In genomic region chr8:90978720-90979119, GRCm38 (mm10) we compare ENCODE assay signal across 20 mouse cellular contexts.
A peak's percentile ranks its signal among the peaks of the same experiment; 100 is the strongest.
DNase-seq lines count a peak whose midpoint lies in the region; ATAC-seq and TF ChIP-seq lines count a peak whose summit lies in the region.
"Had no signal": no experiment of that assay in that cellular context is flagged by ENCODE, and none has a peak within 500 bp of the region (broad histone marks: within the 10 kb centered on the region; RNA-seq: fewer than 3 reads in every experiment).

No protein-coding gene starts in this region.

- H3K9ac ChIP-seq in liver, embryonic 13.5 days: no peak overlapping the region
- H3K9ac ChIP-seq in liver, embryonic 12.5 days: no peak overlapping the region
- no peak overlapping the region for H3K9ac ChIP-seq in liver, embryonic 16.5 days (ENCODE audit: low read depth, low read length)
- no peak overlapping the region for H3K9ac ChIP-seq in intestine, postnatal 0 days (ENCODE audit: low read depth, low read length)
- H3K9ac ChIP-seq: forebrain, postnatal 0 days; hindbrain, embryonic 12.5 days; hindbrain, embryonic 15.5 days had no signal

- no peak for TF ChIP-seq CTCF in intestine, postnatal 0 days (IDR thresholded peaks at IDR 0.05; ENCODE audit: low read depth)

- no peak overlapping the region for H3K4me3 ChIP-seq in liver, embryonic 13.5 days (replicated peaks)
- H3K4me3 ChIP-seq in liver, embryonic 12.5 days: no peak overlapping the region
- no peak overlapping the region for H3K4me3 ChIP-seq in liver, embryonic 16.5 days (ENCODE audit: low read depth, low read length)
- H3K4me3 ChIP-seq in intestine, postnatal 0 days (ENCODE audit: low read depth, low read length): no peak overlapping the region
- H3K4me3 ChIP-seq: gastrocnemius, adult 2 months; hindbrain, embryonic 12.5 days; hindbrain, embryonic 15.5 days had no signal

- peaks cover 39% of the 10 kb centered on the region for H3K36me3 ChIP-seq in liver, embryonic 13.5 days
- H3K36me3 ChIP-seq in liver, embryonic 12.5 days: peaks cover 47% of the 10 kb centered on the region
- peaks cover 4% of the 10 kb centered on the region; the same call in 1 of the 2 replicates for H3K36me3 ChIP-seq in liver, embryonic 16.5 days (ENCODE audit: control insufficient read depth, insufficient read depth)
- H3K36me3 ChIP-seq in intestine, postnatal 0 days (ENCODE audit: control insufficient read depth, insufficient read depth): peaks cover 60% of the 10 kb centered on the region

- peak; percentile 74; the same call in 1 of the 2 replicates for ATAC-seq in liver, embryonic 13.5 days (ENCODE audit: low read depth)
- ATAC-seq in liver, embryonic 12.5 days: no peak
- ATAC-seq in liver, embryonic 16.5 days (ENCODE audit: low read depth): 0 out of 2 replicates have a peak, but pooled peaks have one; percentile 47
- peak; percentile 49 for ATAC-seq in megakaryocyte progenitor cell, adult 5-6 weeks (replicated peaks; ENCODE audit: poor library complexity)
- no peak for ATAC-seq in intestine, postnatal 0 days
- ATAC-seq: forebrain, embryonic 14.5 days; forebrain, postnatal 0 days had no signal

- peak; percentile 28 for DNase-seq in liver, embryonic 13.5 days
- no peak for DNase-seq in liver
- no peak for DNase-seq in yolk sac, embryonic 10.5 days (ENCODE audit: low spot score)
- DNase-seq: adrenal gland, adult 2 months; adrenal gland, postnatal 14 days; cerebellum, adult 18-20 months; cerebellum, adult 9-10 months; cerebellum, postnatal 14 days; forebrain, postnatal 0 days; gastrocnemius, adult 2 months; gastrocnemius, postnatal 14 days; heart, adult 11 months had no signal

- no peak overlapping the region for H3K4me2 ChIP-seq in liver, embryonic 13.5 days
- no peak overlapping the region for H3K4me2 ChIP-seq in liver, embryonic 12.5 days
- H3K4me2 ChIP-seq in liver, embryonic 16.5 days (ENCODE audit: low read depth, low read length): no peak overlapping the region
- no peak overlapping the region for H3K4me2 ChIP-seq in intestine, postnatal 0 days (replicated peaks; ENCODE audit: low read depth)
- H3K4me2 ChIP-seq: heart, embryonic 11.5 days; hindbrain, embryonic 12.5 days; hindbrain, embryonic 15.5 days had no signal

- WGBS in liver, embryonic 13.5 days (ENCODE audit: insufficient replicate concordance): 34% methylated on average over 3 of the region's 3 CpGs
- 39% methylated on average over 3 of the region's 3 CpGs for WGBS in liver, embryonic 12.5 days (ENCODE audit: insufficient replicate concordance)
- WGBS in liver, embryonic 16.5 days (ENCODE audit: insufficient replicate concordance): 32% methylated on average over 3 of the region's 3 CpGs
- WGBS in intestine, postnatal 0 days: 93% methylated on average over 3 of the region's 3 CpGs

- peaks cover 9% of the 10 kb centered on the region for H3K4me1 ChIP-seq in liver, embryonic 13.5 days (replicated peaks)
- H3K4me1 ChIP-seq in liver, embryonic 12.5 days: peaks cover 7% of the 10 kb centered on the region
- H3K4me1 ChIP-seq in liver, embryonic 16.5 days (ENCODE audit: control insufficient read depth, low read depth, low read length): no peaks in the 10 kb centered on the region
- no peaks in the 10 kb centered on the region for H3K4me1 ChIP-seq in intestine, postnatal 0 days (replicated peaks; ENCODE audit: control insufficient read depth, insufficient read depth, low read length)
- H3K4me1 ChIP-seq: hindbrain, embryonic 12.5 days; hindbrain, embryonic 15.5 days had no signal

- no peaks in the 10 kb centered on the region for H3K9me3 ChIP-seq in liver, embryonic 13.5 days (replicated peaks)
- H3K9me3 ChIP-seq in liver, embryonic 12.5 days (replicated peaks): no peaks in the 10 kb centered on the region
- no peaks in the 10 kb centered on the region for H3K9me3 ChIP-seq in liver, embryonic 16.5 days (replicated peaks; ENCODE audit: control insufficient read depth, low read length)
- no peaks in the 10 kb centered on the region for H3K9me3 ChIP-seq in intestine, postnatal 0 days (ENCODE audit: control insufficient read depth)
- H3K9me3 ChIP-seq: hindbrain, embryonic 12.5 days; hindbrain, embryonic 15.5 days had no signal

- H3K27ac ChIP-seq in liver, embryonic 13.5 days: no peak overlapping the region
- no peak overlapping the region for H3K27ac ChIP-seq in liver, embryonic 12.5 days
- H3K27ac ChIP-seq in liver, embryonic 16.5 days (ENCODE audit: low read length): no peak overlapping the region
- no peak overlapping the region for H3K27ac ChIP-seq in intestine, postnatal 0 days (ENCODE audit: low read depth, low read length)
- H3K27ac ChIP-seq: gastrocnemius, adult 2 months; hindbrain, embryonic 12.5 days; hindbrain, embryonic 15.5 days had no signal

- H3K27me3 ChIP-seq in liver, embryonic 13.5 days: no peaks in the 10 kb centered on the region
- H3K27me3 ChIP-seq in liver, embryonic 12.5 days (replicated peaks): no peaks in the 10 kb centered on the region
- H3K27me3 ChIP-seq in liver, embryonic 16.5 days (ENCODE audit: control insufficient read depth, insufficient read depth, low read depth, low read length): no peaks in the 10 kb centered on the region
- no peaks in the 10 kb centered on the region for H3K27me3 ChIP-seq in intestine, postnatal 0 days (replicated peaks; ENCODE audit: control insufficient read depth, insufficient read depth, low read length)
- H3K27me3 ChIP-seq: hindbrain, embryonic 12.5 days; hindbrain, embryonic 15.5 days had no signal

Comparison
In these comparisons a context has a peak if more than half of its experiments do, and no peak if none do; other contexts are left out.
1. ATAC-seq: peak in liver, embryonic 13.5 days (single experiment), liver, embryonic 16.5 days (single experiment) and megakaryocyte progenitor cell, adult 5-6 weeks (single experiment); none in liver, embryonic 12.5 days (single experiment) and intestine, postnatal 0 days (single experiment).